Mouse (Mus musculus) heart, adult 2 months (tissue): ENCODE data around the gene Agpat1. TPM values are rescaled to one million over a fixed set of nuclear protein-coding genes. Genes with fewer than 3 reads are reported as not detected.

Experiments used
- DNase-seq, 2 experiments: peaks; one replicate each; pipeline ENCODE4 v3.0.0; 2021
- H3K27ac ChIP-seq: fragments of 200-600 bp; 2 replicates; pipeline ENCODE4 v1.8.1; 2022
- H3K27me3 ChIP-seq: fragments of 200-500 bp; 2 replicates; pipeline ENCODE4 v1.6.1; 2012; ENCODE audit warnings: mild to moderate bottlenecking, low read length, inconsistent platforms, mixed read lengths; ENCODE audit not compliant: control insufficient read depth, insufficient read depth
- H3K36me3 ChIP-seq: fragments of 200-500 bp; 2 replicates; pipeline ENCODE4 v1.6.1; 2012; ENCODE audit warnings: low read length, inconsistent platforms; ENCODE audit not compliant: control insufficient read depth, insufficient read depth
- H3K4me1 ChIP-seq: fragments of 200-500 bp; 2 replicates; pipeline ENCODE4 v1.6.1; 2011; ENCODE audit warnings: low read length; ENCODE audit not compliant: control insufficient read depth, insufficient read depth
- H3K4me3 ChIP-seq: fragments of 200-600 bp; 2 replicates; pipeline ENCODE4 v1.8.1; 2022
- H3K79me2 ChIP-seq: fragments of 200-500 bp; replicated peaks from 2 replicates; pipeline ENCODE4 v1.6.1; 2012; ENCODE audit warnings: mild to moderate bottlenecking, inconsistent platforms, low read length, moderate library complexity, mixed read lengths; ENCODE audit not compliant: control insufficient read depth, insufficient read depth
- H3K9ac ChIP-seq: fragments of 200-500 bp; 2 replicates; pipeline ENCODE4 v1.6.1; 2012; ENCODE audit warnings: low read depth, mild to moderate bottlenecking, control low read depth, inconsistent platforms, low read length, mixed read lengths
- CTCF ChIP-seq: fragments of 200-600 bp; IDR thresholded peaks from 2 replicates; pipeline ENCODE4 v1.8.1; 2022; ENCODE audit warnings: antibody characterized with exemption, mild to moderate bottlenecking, moderate library complexity
- EP300 ChIP-seq: fragments of 200-500 bp; IDR thresholded peaks from 2 replicates; pipeline ENCODE4 v1.6.1; 2011; ENCODE audit warnings: low read depth, low read length, control low read depth; ENCODE audit not compliant: insufficient read depth
- POLR2A ChIP-seq: fragments of 200-500 bp; IDR thresholded peaks from 2 replicates; pipeline ENCODE4 v1.6.1; 2011; ENCODE audit warnings: mild to moderate bottlenecking, low read depth, low read length, control low read depth; ENCODE audit not compliant: insufficient read depth
- WGBS: fragments of 180-500 bp; shearing (Covaris S2); methylation state at CpG from one replicate; pipeline ENCODE4 v1.1.7; 2018; 5-methylcytosine and 5-hydroxymethylcytosine counted together
- intact Hi-C: fragments of 180-260 bp; cut with DNase I; formaldehyde crosslinking; loops from one replicate; pipeline ENCODE4 v1.15.1; 2025
- polyA plus RNA-seq: library from polyadenylated mRNA; depleted of rRNA; stranded (reverse); fragments of >200 nt; gene quantifications from 2 replicates; pipeline ENCODE4 v1.2.3, GENCODE M21; 2012
- total RNA-seq, 2 experiments: library from RNA; stranded (reverse); gene quantifications; 2 replicates each; pipeline ENCODE4 v1.2.3; 2021

Gene Agpat1
- total and polyA plus RNA-seq, 3 experiments: 64.8 to 178 (median 68.9) TPM

DNA sequence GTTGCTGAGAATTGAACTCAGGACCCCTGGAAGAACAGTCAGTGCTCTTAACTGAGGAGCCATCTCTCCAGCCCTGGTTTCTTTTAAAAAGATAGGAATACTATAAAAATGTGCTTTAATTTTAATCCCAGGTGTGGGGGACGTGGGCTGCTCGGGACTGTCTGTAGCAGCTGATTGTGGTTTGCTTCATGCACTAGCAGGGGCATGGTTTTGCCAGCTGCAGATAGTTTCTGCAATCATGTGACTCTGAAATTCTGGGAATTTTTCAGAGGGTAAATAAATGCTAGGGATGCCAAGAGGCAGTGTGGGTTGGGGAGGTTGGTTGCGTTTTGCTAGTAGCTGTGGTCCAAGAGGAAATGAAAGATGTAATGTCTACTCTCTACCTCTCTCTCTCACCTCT, 37.9 kb downstream of the Agpat1 start:
- no peaks in the 10 kb centered on the region for H3K27me3 ChIP-seq
- H3K79me2 ChIP-seq: no peaks in the 10 kb centered on the region
- intact Hi-C loops: no loop called here
- peaks cover 10% of the 10 kb centered on the region for H3K4me1 ChIP-seq
- DNase-seq: no peak
- 80% methylated on average over 3 of the region's 3 CpGs for WGBS
- no peak overlapping the region for H3K4me3 ChIP-seq
- H3K27ac ChIP-seq: peak overlapping the region; percentile 60; the same call in 1 of the 2 replicates
- no peaks in the 10 kb centered on the region for H3K36me3 ChIP-seq
- no peak overlapping the region for H3K9ac ChIP-seq
- TF ChIP-seq EP300: no peak
- TF ChIP-seq POLR2A: no peak
- TF ChIP-seq CTCF: no peak

DNA sequence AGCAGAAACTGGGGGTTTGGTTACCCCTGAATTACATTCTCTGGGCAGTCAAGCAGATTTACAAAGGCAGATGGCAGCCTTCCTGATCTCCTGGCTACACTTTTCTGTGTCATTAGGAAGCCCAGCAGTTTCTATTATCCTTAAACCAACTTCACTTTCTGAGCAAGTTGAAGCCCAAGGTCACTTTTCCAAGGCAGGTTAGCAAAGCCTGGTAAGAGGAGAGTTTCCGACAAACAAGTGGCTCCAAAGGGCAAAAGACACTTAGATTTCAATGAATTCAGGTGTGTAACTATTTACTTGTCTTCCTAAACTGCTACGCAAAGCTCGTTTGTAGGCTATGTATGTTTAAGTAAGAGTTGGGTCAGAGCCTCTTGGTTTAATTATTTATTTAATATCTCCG, 39.3 kb downstream of the Agpat1 start:
- no peak overlapping the region for H3K9ac ChIP-seq
- peaks cover 12% of the 10 kb centered on the region for H3K4me1 ChIP-seq
- intact Hi-C loops: no loop called here
- no peak for DNase-seq
- no peak for TF ChIP-seq POLR2A
- TF ChIP-seq EP300: no peak
- TF ChIP-seq CTCF: no peak
- H3K36me3 ChIP-seq: no peaks in the 10 kb centered on the region
- no peak overlapping the region for H3K27ac ChIP-seq
- no peak overlapping the region for H3K4me3 ChIP-seq
- 91% methylated on average over 4 of the region's 4 CpGs for WGBS
- no peaks in the 10 kb centered on the region for H3K27me3 ChIP-seq
- H3K79me2 ChIP-seq: no peaks in the 10 kb centered on the region; the same call in 1 of the 2 replicates

DNA sequence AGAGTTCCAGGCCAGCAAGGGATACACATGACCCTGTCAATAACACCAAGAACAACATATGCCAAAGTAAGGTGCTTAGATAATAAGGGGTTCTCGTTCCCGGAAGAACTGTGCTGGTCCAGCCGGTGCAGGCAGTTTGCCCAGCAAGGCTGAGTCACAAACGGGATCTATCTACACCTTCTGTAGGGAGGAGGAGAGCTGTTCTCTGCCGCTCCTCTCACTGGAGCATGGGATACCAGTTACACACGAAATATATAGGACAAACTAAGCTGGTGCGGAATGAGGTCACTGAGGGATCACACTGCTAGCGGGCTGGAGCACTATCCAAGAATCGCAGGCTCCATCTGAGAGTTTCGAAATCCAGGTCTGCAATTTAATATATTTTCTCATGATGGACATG, 39.9 kb downstream of the Agpat1 start:
- Histone ChIP-seq H3K4me3 (no peak overlapping the region), H3K4me1 (peaks cover 12% of the 10 kb centered on the region), H3K9ac (no peak overlapping the region), H3K27me3 (no peaks in the 10 kb centered on the region), H3K79me2 (no peaks in the 10 kb centered on the region; the same call in 1 of the 2 replicates), H3K27ac (no peak overlapping the region), H3K36me3 (no peaks in the 10 kb centered on the region)
- TF ChIP-seq POLR2A: no peak
- no peak for TF ChIP-seq EP300
- no peak for TF ChIP-seq CTCF
- intact Hi-C loops: loop anchor here (1.0 kb wide), 1 partner anchor 16 kb away; the partner anchor contains the start of gene Ppt2
- 65% methylated on average over 10 of the region's 10 CpGs for WGBS
- peak in 1 of 2 experiments; percentile 12 for DNase-seq

DNA sequence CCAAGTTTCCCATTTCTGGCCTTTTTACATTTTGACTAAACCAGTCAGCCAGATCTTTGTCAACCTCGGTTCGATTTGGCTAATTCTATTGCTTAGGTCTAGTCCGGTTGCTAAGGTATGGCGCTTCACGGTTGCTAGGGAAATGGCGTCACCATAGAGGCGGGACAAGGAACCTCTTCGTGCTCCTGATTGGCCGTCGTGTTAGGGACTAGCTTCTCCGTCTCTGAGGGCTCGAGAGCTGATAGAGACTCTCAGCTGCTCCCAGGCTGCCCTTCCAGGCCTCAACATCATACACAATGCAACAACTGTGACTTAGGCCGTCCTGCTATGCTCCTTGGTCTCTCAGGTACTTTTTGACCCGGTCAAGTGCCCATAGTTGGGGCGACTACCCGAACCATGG, 40.5 kb downstream of the Agpat1 start, which contains the start of gene Fkbpl:
Gene Fkbpl (plus strand): TSS at position 157 of the 400 bp plus-strand sequence.
- peak within 1 kb of the TSS; percentile 87 for H3K27ac ChIP-seq
- peaks cover 12% of the 10 kb centered on the region for H3K4me1 ChIP-seq
- H3K9ac ChIP-seq: peak within 1 kb of the TSS; percentile 59
- H3K36me3 ChIP-seq: no peaks in the 10 kb centered on the region
- H3K4me3 ChIP-seq: peak within 1 kb of the TSS; percentile 69
- no peaks in the 10 kb centered on the region for H3K27me3 ChIP-seq
- no peak for TF ChIP-seq CTCF
- TF ChIP-seq POLR2A: peak; percentile 81
- 0 out of 2 replicates have a peak, but pooled peaks have one; percentile 56 for TF ChIP-seq EP300
- no peaks in the 10 kb centered on the region; the same call in 1 of the 2 replicates for H3K79me2 ChIP-seq
- peak; percentile 95 to 96 for DNase-seq
- intact Hi-C loops: loop anchor here (1.0 kb wide), 1 partner anchor 16 kb away; the partner anchor contains the start of gene Ppt2
- WGBS: under 1% methylated on average over 16 of the region's 16 CpGs

DNA sequence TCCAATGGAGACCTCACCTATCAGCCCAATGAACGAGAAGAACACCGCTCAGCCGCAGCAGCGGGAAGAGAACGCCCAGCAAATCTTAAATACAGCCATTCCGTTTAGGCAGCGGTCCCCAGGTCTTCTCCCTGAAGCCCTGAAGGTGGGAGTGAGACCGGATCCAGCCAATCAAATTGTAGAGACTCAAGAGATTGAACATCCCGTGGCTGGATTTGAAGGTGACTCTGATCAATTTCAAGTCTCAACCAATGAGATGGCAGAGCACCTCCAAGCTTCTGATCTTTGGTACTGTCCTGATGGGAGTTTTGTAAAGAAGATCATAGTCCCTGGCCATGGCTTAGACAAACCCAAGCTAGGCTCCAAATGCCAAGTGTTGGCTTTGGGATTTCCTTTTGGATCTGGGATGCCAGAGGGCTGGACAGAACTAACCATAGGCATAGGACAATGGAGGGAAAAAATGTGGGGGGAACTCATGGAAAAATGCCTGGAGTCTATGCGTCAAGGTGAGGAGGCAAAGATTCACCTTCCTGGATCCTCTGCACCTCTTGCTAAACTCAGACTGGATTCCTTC, 41.3 kb downstream of the Agpat1 start:
- Histone ChIP-seq H3K36me3 (no peaks in the 10 kb centered on the region), H3K4me1 (peaks cover 12% of the 10 kb centered on the region), H3K9ac (no peak overlapping the region), H3K4me3 (peak overlapping the region; percentile 69), H3K27ac (peak overlapping the region; percentile 87), H3K27me3 (no peaks in the 10 kb centered on the region), H3K79me2 (no peaks in the 10 kb centered on the region; the same call in 1 of the 2 replicates)
- intact Hi-C loops: no loop called here
- 29% methylated on average over 10 of the region's 10 CpGs for WGBS
- no peak for TF ChIP-seq EP300
- DNase-seq: no peak

DNA sequence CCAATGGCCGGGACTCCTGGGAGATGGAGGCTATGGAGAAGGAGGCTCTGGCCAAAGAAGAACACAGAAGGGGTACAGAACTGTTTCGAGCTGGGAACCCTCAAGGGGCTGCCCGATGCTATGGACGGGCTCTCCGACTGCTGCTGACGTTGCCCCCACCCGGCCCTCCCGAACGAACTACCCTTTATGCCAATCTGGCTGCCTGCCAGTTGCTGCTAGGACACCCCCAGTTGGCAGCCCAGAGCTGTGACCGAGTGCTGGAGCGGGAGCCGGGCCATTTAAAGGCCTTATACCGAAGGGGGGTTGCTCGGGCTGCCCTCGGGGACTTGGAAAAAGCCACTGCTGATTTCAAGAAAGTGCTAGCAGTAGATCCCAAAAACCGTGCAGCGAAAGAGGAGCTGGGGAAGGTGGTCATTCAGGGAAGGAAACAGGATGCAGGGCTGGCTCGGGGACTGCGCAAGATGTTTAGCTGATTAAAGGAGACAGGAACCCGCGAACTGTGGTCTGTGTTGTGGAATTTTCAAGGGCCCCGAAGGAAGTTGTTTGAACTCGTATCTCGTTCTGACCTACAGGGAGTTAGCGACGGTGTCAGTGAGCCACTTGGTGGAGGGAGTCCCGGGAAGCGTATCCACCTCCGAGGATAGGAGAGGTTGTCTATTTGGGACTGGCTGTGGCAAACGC, 41.9 kb downstream of the Agpat1 start:
- Histone ChIP-seq H3K9ac (no peak overlapping the region), H3K4me1 (peaks cover 11% of the 10 kb centered on the region), H3K79me2 (no peaks in the 10 kb centered on the region; the same call in 1 of the 2 replicates), H3K4me3 (peak overlapping the region; percentile 30; the same call in 1 of the 2 replicates), H3K27me3 (no peaks in the 10 kb centered on the region), H3K36me3 (no peaks in the 10 kb centered on the region), H3K27ac (no peak overlapping the region)
- WGBS: 57% methylated on average over 30 of the region's 30 CpGs
- intact Hi-C loops: no loop called here
- TF ChIP-seq EP300 (no peak), POLR2A (no peak), CTCF (no peak)
- DNase-seq: peak; percentile 26 to 32
